Mouse (Mus musculus) liver, embryonic 11.5 days (tissue): ENCODE results near the gene Aamp. TPM values are rescaled to one million over a fixed set of nuclear protein-coding genes. Genes with fewer than 3 reads are reported as not detected.
"Not testable (repeated sequence)": the region's sequence is repeated elsewhere in the genome, so short reads cannot be mapped to it uniquely, and the experiment has no call there.

Source experiments
- ATAC-seq: fragments of 200-750 bp; cut with Nextera tagmentation; replicated peaks from 2 replicates; pipeline ENCODE4 v1.8.0; 2017; ENCODE audit warnings: moderate number of reproducible peaks, mild to moderate bottlenecking, moderate TSS enrichment, moderate library complexity; ENCODE audit not compliant: low FRiP score
- DNase-seq: peaks from one replicate; pipeline ENCODE4 v3.0.0-alpha.2; 2017; ENCODE audit warnings: low spot score
- H3K27ac ChIP-seq: fragments of 300-500 bp; sonication (generic); 2 replicates; pipeline ENCODE4 v1.5.1; 2014; ENCODE audit warnings: mild to moderate bottlenecking, low read depth, low read length, control low read depth
- H3K27me3 ChIP-seq: fragments of 300-500 bp; sonication (generic); replicated peaks from 2 replicates; pipeline ENCODE4 v1.6.1; 2014; ENCODE audit warnings: low read length, mixed read lengths; ENCODE audit not compliant: control insufficient read depth, insufficient read depth
- H3K36me3 ChIP-seq: fragments of 300-500 bp; sonication (generic); 2 replicates; pipeline ENCODE4 v1.6.1; 2014; ENCODE audit warnings: mild to moderate bottlenecking, low read length, moderate library complexity, mixed read lengths; ENCODE audit not compliant: control insufficient read depth, insufficient read depth
- H3K4me1 ChIP-seq: fragments of 300-500 bp; sonication (generic); replicated peaks from 2 replicates; pipeline ENCODE4 v1.6.1; 2014; ENCODE audit warnings: low read length, mixed read lengths; ENCODE audit not compliant: control insufficient read depth, insufficient read depth
- H3K4me2 ChIP-seq: fragments of 300-500 bp; sonication (generic); 2 replicates; pipeline ENCODE4 v1.6.1; 2014; ENCODE audit warnings: mild to moderate bottlenecking, control low read depth, moderate library complexity
- H3K4me3 ChIP-seq: fragments of 300-500 bp; sonication (generic); 2 replicates; pipeline ENCODE4 v1.5.1; 2014; ENCODE audit warnings: low read depth, low read length, control low read depth
- H3K9ac ChIP-seq: fragments of 300-500 bp; sonication (generic); 2 replicates; pipeline ENCODE4 v1.6.1; 2014; ENCODE audit warnings: low read depth, low read length, control low read depth
- H3K9me3 ChIP-seq: fragments of 300-500 bp; sonication (generic); 2 replicates; pipeline ENCODE4 v1.6.1; 2016; ENCODE audit warnings: low read length, inconsistent platforms, mixed read lengths; ENCODE audit not compliant: control insufficient read depth
- WGBS: fragments of 180-500 bp; shearing (Covaris S2); extraction: QIAGEN DNeasy Blood & Tissue Kit; methylation state at CpG from one replicate; pipeline ENCODE4 v1.1.7; 2014; 5-methylcytosine and 5-hydroxymethylcytosine counted together
- polyA plus RNA-seq: library from polyadenylated mRNA; unstranded; fragments of >200 nt; fragmentation: Nextera tagmentation; extraction: Ambion mirVana; gene quantifications from 2 replicates; pipeline ENCODE4 v1.2.1, GENCODE M21; 2014

The Aamp gene
- 190 and 193 TPM in 2 replicates for polyA plus RNA-seq

DNA sequence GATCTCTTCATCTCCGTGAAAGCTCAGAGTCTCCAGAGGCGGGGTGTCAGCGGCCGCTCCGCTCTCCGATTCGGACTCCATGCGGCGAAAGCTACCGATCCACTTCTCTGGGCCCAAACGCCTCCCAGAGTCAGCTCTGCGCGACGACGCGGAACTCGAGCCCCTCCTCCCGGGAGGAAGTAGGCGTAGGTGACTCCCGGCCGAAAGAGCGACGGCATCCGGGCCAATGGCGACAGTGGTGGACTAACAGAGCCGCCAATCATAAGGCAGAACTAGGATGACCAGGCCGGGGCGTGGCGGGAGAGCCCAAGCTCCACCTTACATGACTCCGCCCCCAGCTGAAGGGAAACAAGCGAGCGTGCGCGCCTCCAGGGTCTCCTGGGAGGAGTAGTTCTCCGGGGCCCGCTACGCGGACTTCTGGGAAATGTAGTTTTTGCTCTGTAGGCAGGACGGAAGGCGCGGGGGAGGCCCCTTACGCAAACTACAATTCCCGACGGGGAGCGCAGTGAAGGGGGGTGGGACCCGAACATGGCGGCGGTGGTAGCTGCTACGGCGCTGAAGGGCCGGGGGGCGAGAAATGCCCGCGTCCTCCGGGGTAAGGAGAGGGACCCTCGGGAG is at the start of gene Aamp, which contains the start of gene Pnkd:
TSS of gene Aamp (minus strand) at position 196 of the 618 bp plus-strand sequence.
TSS of gene Pnkd (plus strand) at position 388 of the 618 bp plus-strand sequence.
- Histone ChIP-seq H3K4me2 (peak within 1 kb of the TSS; percentile 83), H3K4me1 (peaks cover 17% of the 10 kb centered on the region), H3K27ac (peak within 1 kb of the TSS; percentile 28; the same call in 1 of the 2 replicates), H3K27me3 (no peaks in the 10 kb centered on the region), H3K4me3 (peak within 1 kb of the TSS; percentile 70), H3K9me3 (no peaks in the 10 kb centered on the region), H3K36me3 (peaks cover 18% of the 10 kb centered on the region), H3K9ac (peak within 1 kb of the TSS; percentile 74)
- WGBS = under 1% methylated on average over 56 of the region's 56 CpGs
- ATAC-seq (peak; percentile 95), DNase-seq (peak; percentile 99)

DNA sequence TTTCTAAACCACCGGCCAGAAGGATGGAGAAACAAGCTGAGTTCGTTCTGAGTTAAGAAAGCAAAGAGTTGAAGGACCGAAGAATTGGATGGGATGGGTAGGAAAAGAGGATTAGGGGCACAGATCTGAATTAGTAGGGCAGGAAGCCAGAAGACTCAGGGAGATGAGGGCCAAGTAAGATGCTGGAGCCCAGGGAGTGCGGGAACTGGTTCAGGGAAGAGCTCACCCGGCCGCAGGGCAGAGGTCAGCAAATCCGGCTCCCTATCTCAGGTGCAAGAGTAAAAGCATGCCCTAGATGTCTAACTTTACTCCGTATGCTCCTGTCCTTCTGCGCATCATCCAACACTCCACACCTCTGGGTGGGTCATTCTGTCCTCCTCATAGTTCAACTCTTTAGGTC is 48.4 kb upstream of the Aamp start:
- Histone ChIP-seq H3K4me1 (peaks cover 36% of the 10 kb centered on the region), H3K27me3 (no peaks in the 10 kb centered on the region), H3K27ac (no peak overlapping the region), H3K9ac (peak overlapping the region; percentile 54), H3K4me2 (peak overlapping the region; percentile 90), H3K36me3 (no peaks in the 10 kb centered on the region), H3K4me3 (peak overlapping the region; percentile 49), H3K9me3 (no peaks in the 10 kb centered on the region)
- WGBS = 7% methylated on average over 9 of the region's 9 CpGs
- DNase-seq (no peak), ATAC-seq (no peak)

DNA sequence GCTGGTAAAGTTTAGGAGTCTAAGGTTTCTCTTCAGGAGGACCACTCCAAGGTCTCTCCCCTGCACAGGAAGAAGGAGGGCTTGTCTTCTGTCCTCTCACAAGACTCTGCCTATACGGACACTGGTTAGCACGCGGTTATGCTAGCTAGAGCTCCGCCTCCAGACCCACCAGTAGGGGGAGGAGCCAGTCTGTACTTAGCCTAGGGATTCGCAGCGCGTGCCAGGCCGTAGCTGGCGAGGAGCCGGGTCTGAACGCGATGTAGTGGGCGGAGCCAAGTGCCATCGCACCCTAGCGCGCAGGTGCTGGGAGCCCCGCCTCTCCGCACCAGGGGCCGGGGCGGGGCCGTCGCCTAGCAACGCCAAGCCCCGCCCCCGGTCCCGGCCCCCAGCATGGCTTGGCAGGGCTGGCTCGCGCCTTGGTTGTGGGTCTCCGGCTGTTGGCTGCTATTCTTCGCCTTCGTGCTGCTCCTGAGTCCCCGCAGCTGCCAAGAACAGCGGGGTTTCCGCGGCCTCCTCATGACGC is 47.8 kb upstream of the Aamp start:
- Histone ChIP-seq H3K4me2 (peak overlapping the region; percentile 90), H3K36me3 (no peaks in the 10 kb centered on the region), H3K4me3 (peak overlapping the region; percentile 49), H3K27ac (no peak overlapping the region; the same call in 1 of the 2 replicates), H3K9me3 (no peaks in the 10 kb centered on the region), H3K4me1 (peaks cover 36% of the 10 kb centered on the region), H3K9ac (peak overlapping the region; percentile 54), H3K27me3 (no peaks in the 10 kb centered on the region)
- DNase-seq = peak; percentile 92
- peak; percentile 94 for ATAC-seq
- under 1% methylated on average over 36 of the region's 36 CpGs for WGBS

DNA sequence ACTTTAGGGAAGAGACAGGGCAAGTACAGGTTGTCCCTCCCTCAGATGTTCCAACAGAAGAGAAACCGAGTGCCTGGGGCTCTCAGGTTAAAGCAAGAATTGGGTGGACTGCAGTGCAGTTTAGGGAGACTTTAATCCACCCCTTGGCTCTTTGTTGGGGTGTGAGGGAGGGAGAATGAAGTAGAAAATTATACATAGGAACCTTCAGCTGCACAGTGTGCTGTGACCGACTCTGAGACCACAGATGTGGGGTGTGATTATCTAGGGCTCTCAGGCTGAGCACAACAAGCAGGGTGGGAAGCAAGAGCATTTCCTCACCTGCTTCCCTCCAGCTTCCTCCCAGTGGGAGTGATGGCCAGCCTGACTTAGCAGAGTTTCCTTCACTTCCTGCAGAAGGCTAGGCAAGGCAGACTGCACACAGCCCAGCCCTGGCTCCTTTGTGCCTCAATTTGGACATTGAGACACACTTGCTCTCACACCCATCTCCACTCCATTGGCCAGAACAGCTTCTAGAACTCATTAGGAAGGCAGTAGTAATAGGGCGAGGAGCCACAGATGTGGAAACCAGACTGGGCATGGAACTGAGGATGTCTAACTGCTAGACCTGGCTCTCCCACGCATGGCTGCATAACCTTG is 46.6 kb upstream of the Aamp start:
- no peaks in the 10 kb centered on the region for H3K9me3 ChIP-seq
- H3K4me1 ChIP-seq = peaks cover 36% of the 10 kb centered on the region
- H3K9ac ChIP-seq = no peak overlapping the region
- H3K36me3 ChIP-seq = no peaks in the 10 kb centered on the region
- H3K27ac ChIP-seq = no peak overlapping the region
- WGBS = 46% methylated on average over 4 of the region's 4 CpGs
- H3K4me3 ChIP-seq = no peak overlapping the region
- no peak overlapping the region for H3K4me2 ChIP-seq
- ATAC-seq = no peak
- no peak for DNase-seq
- no peaks in the 10 kb centered on the region for H3K27me3 ChIP-seq

DNA sequence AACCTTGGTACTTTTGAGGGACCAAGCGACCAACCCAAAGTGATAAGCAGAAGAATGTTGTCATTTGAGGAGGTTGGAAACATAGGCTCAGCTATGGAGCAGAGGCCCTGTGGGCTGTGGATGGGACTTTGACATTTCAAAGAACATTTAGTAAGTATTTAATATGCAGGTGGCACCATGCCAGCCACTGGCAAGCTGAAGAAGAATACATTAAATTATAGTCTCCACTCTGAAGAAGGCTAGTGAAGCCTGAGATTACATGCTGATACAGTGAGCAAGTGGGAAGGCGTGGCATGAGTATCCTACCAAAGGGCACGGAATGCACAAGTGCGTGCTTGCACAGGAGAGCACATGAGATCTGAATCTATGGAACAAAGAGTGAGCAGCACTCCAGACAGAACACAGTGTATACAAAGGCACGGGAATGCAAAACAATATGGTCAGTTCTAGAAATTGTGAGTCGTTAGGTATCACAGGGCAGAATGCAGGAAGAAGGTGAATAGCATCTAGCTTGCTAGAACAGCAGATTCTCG is 45.4 kb upstream of the Aamp start:
- peaks cover 36% of the 10 kb centered on the region for H3K4me1 ChIP-seq
- 0 out of 2 replicates have a peak overlapping the region, but pooled peaks have one; percentile 13 for H3K27ac ChIP-seq
- no peaks in the 10 kb centered on the region for H3K27me3 ChIP-seq
- ATAC-seq (no peak), DNase-seq (no peak)
- no peaks in the 10 kb centered on the region for H3K36me3 ChIP-seq
- no peak overlapping the region for H3K4me3 ChIP-seq
- WGBS = 80% methylated on average over 7 of the region's 7 CpGs
- no peaks in the 10 kb centered on the region for H3K9me3 ChIP-seq
- no peak overlapping the region for H3K9ac ChIP-seq
- no peak overlapping the region for H3K4me2 ChIP-seq

DNA sequence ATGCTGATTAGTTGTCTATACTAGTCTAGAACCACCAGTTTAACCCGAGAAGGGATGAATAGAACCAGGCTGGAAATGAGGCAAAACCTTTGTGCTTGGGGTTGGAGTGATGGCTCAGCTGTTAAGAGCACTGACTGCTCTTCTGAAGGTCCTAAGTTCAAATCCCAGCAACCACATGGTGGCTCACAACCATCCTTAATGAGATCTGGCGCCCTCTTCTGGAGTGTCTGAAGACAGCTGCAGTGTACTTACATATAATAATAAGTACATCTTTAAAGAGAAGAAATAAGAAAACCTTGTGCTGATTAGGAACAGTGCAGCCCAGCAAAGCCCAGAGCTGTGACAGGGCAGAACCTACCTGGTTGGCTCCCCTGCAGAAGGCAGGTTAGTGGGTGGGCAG is 42.4 kb upstream of the Aamp start:
- peaks cover 21% of the 10 kb centered on the region for H3K4me1 ChIP-seq
- H3K9ac ChIP-seq, H3K27me3 ChIP-seq, H3K9me3 ChIP-seq, DNase-seq, H3K36me3 ChIP-seq, H3K4me3 ChIP-seq, ATAC-seq, H3K27ac ChIP-seq, H3K4me2 ChIP-seq: not testable (repeated sequence)
- 48% methylated on average over 2 of the region's 2 CpGs for WGBS

GRCm38 (mm10) chr1:74321396-74321795 is 36.9 kb upstream of the Aamp start:
- no peak overlapping the region for H3K27ac ChIP-seq

DNA sequence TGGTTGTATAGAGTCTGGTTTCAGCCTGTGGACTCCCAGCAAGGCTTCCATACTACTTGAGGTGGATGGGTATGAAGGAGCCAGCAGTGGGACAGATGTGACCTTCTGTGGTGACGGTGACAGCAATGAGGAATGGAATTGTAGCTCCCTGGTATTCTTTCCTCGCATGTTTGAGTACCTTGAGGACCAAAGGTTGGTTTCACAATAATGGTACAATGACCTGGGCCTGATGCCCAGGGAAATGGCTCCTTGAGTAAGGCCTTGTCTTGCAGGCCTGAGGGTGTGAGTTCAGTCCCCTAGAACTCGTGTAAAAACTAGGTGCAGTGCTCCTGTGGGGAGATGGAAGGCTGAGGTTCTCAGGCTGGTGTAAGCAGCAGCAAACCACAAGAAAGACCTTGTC is 34.2 kb upstream of the Aamp start:
- DNase-seq (no peak), ATAC-seq (no peak)
- Histone ChIP-seq H3K9ac (no peak overlapping the region), H3K4me1 (no peaks in the 10 kb centered on the region), H3K4me2 (no peak overlapping the region), H3K36me3 (no peaks in the 10 kb centered on the region), H3K27ac (no peak overlapping the region), H3K9me3 (no peaks in the 10 kb centered on the region), H3K27me3 (no peaks in the 10 kb centered on the region), H3K4me3 (no peak overlapping the region)
- WGBS = 82% methylated on average over 3 of the region's 3 CpGs

More at GRCm38 (mm10) chr1:74321396-74321795, 36.9 kb upstream of the Aamp start:
- Histone ChIP-seq H3K4me3 (no peak overlapping the region), H3K36me3 (no peaks in the 10 kb centered on the region), H3K9me3 (no peaks in the 10 kb centered on the region), H3K9ac (no peak overlapping the region), H3K4me2 (no peak overlapping the region), H3K4me1 (no peaks in the 10 kb centered on the region), H3K27me3 (no peaks in the 10 kb centered on the region)
- WGBS = 65% methylated on average over 3 of the region's 3 CpGs
- DNase-seq (no peak), ATAC-seq (no peak)
